Mouse (Mus musculus) neural tube, embryonic 10.5 days (tissue): ENCODE results near the gene Gda.

ENCODE experiments used
- DNase-seq: peaks from one replicate; pipeline ENCODE4 v3.0.0-alpha.2; 2017; ENCODE audit warnings: low spot score; ENCODE audit errors: extremely low spot score

The Gda gene

DNA sequence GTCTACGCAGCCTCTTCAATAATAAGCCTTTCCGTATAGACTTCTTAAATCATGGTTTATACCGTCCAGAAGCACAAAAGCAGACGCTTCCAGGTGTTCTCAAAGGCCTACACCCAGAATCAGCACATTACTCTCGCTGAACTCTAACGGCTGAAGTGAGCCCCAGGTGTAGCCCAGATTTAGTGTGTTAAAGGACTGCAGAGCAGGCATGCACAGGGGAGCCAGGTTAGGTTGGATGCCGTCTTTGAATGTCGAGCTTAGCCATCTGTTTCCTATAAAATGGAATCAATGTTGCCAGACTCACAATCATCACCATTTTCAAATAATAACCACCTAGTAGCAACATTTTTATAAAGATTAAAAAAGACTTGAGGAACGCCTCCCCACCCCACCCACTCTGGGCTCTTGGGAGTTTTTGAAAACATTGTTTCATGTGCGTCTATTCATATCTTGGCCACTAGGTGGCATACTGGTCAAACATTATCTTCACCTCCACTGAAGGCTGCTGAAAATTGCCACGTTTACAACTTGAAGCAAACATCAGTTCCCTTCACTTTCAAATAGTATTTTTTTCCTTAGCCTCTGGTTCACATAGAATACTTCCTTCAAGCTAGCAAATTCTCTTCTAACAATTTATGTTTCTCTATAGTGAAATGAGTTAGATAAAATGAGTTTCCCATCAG lies 100.0 kb downstream of the Gda start:
- DNase-seq: peak; percentile 23

DNA sequence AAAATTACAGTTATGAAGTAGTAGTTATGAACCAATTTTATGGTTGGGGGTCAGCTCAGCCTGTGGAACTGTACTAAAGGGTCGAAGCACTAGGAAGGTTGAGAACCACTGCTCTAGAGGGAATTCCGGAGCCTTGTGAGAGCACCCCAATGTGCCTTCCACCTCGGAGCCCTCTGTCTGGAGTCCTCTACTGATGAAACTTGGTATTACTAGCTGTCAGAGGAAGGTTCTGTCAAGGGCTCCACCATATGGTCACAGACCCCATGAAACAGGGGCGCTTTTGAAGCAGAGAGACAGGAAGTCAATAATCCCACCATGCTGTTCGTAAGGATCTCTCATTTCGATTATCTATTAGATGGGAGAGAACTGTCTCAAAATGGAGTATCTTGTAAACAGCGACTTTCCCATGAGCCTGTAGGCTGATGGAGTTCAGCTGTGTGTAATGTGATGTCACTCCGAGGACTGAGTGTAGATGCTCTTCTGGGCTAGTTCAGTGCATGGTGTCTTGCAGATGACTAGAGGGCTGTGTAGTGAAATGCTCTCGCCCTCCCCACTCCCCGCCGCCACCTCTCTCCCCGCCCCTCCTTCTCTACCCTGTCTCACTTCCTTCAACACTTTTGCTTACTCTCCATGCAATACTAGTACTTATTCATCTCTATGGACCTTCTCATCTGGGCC lies 100.7 kb downstream of the Gda start:
- no peak for DNase-seq

DNA sequence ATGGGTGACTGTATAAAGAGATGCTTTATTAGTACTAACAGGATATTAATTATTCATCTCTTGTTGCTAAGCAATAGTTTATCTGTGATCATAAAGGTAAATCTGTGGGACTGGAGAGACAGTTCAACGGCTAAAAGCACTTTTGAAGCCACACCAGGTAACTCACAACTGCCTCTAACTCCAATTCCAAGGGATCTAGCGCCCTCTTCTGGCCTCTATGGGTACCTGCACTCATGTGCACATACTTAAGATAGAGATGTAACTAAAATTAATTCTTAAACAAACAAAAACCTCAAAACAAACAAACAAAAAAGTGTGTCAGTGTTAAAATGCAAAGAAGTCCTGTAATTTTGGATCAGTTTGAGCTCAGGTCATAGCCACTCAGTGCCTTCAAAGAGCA lies 101.9 kb downstream of the Gda start:
- no peak for DNase-seq

DNA sequence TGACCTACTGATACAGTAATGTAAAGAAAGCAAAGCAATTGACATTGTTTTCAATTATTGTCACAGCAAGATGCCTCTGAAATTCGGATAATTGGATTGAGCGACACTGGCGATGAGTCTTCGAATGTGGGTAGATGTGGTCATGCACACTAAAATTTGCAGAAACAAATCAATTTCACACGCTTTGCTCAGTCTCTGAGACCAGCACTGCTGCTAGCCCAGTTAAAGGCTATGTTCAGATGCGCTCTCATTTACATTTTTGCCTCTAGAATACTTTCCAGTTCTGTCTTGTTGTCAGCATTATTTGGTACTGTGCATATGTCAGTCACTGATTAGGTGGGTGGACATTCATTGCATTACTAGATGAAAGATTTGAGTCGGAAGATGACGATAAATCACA lies 102.5 kb downstream of the Gda start:
- no peak for DNase-seq

DNA sequence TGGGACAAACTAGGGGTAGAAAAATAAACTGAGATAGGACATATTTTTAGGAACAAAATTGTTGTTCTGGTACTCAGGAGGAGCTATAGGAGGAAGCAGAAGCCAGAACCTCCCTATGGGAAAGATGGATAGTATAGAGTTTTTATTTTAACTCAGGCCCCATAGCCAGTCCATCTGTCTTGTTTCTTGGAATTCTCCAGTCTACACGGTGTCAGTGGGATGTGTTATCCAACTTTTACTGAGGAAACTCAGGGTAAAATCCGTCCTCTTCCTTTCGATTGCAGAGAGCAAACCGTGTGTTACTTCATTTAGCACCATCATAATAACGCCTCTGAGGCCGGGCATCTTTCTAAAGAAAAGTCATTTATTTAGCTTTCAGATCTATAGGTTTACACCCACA lies 104.1 kb downstream of the Gda start:
- no peak for DNase-seq

DNA sequence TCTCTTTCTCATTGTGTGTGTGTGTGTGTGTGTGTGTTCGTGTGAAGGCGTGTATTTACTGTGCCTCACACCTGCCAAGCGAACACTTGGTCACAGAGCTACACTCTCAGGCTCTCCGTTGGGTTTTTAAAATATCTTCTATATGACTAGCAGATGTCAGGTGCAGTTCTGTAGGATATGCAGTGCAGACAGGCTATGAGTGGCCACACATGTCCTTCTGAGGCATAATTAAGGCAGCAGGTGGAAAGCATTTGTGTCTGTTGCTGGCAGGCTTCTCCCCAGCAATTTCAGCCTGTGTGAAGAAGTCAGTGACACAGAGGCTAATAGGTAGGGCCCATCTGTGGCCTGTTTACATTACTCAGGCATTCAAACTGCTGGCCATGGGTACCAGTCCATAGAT lies 104.7 kb downstream of the Gda start:
- DNase-seq: no peak

DNA sequence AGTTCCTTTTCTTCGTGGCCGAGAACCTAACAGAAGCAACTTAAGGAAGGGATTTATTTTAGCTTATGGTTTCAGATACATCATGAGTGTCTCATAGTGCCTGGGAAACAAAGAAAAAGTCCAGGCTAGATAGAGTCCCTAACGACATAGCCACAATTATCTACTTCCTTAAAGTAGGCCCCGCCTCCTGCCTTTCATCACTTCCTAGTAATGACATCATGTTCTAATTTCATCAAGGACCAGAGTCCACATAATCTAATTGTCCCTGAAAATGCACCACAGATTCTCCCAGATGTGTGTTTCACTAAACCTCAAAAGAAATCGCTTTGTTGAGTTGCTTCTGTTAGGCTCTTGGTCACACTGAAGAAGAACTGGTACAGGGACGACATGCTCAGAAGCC lies 115.5 kb downstream of the Gda start:
- DNase-seq: no peak

DNA sequence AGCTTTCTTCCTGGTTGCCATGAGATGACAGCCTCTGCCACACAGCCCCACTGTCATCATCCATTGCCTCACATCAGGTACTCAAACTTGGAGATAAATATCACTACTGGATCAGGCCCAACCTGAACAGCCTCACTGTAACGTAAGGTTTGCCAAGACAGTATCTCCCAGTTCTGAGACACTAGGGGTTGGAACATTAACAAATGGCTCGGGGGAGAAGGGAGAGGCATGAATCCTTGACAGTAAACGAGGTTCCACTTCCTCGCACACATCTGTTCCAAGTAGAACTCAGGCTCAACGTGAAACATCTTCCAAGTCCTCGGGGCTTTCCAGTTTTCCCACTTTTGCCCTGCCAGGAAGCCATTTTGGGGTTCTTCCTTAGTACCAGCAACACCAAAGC lies 123.6 kb downstream of the Gda start:
- DNase-seq: no peak

DNA sequence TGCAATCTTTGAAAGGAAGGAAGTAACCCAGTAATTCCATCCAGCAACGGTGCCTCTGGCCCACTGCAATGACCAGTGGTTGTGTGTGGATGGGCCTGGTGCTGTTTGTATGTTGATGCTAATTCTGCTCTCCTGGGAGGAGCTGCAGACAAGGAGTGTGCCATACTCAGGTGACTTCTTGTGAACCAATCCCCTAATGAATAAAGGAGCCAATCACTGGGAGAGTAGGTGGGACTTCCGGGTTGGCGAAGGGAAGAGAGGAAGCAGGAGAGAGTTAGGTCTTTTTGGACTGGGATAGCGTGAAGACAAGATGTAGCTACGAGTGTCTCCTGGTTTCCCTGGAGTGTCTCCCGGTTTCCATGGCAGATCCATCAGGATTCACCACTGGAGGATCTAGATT lies 126.6 kb downstream of the Gda start:
- DNase-seq: no peak
